ENCODE assay signal across 10 mouse cellular contexts in genomic region chr12:29348698-29349097, GRCm38 (mm10).
DNase-seq lines count a peak whose midpoint lies in the region; ATAC-seq and TF ChIP-seq lines count a peak whose summit lies in the region.
"Had no signal": no experiment of that assay in that cellular context is flagged by ENCODE, and none has a peak within 500 bp of the region (broad histone marks: within the 10 kb centered on the region; RNA-seq: fewer than 3 reads in every experiment).

No protein-coding gene starts in this region.

- no peak overlapping the region for H3K4me3 ChIP-seq in embryonic facial prominence, embryonic 14.5 days (ENCODE audit: low read depth, low read length)
- H3K4me3 ChIP-seq in embryonic facial prominence, embryonic 10.5 days: no peak overlapping the region
- H3K4me3 ChIP-seq in forebrain, postnatal 0 days (ENCODE audit: low read depth, low read length): no peak overlapping the region

- WGBS in embryonic facial prominence, embryonic 14.5 days: 79% methylated on average over 2 of the region's 2 CpGs
- WGBS in embryonic facial prominence, embryonic 10.5 days: 80% methylated on average over 2 of the region's 2 CpGs
- WGBS in forebrain, postnatal 0 days: 56% methylated on average over 2 of the region's 2 CpGs

- DNase-seq in embryonic facial prominence, embryonic 14.5 days (ENCODE audit: low spot score): peak; percentile 20
- no peak for DNase-seq in embryonic facial prominence, embryonic 10.5 days (ENCODE audit: low spot score)
- DNase-seq in layer of hippocampus, adult 11-12 months (ENCODE audit: low spot score): peak; percentile 40
- no peak for DNase-seq in layer of hippocampus, postnatal 36 days
- DNase-seq in forebrain, postnatal 0 days: peak; percentile 58
- DNase-seq in left cerebral cortex, postnatal 4 days: peak; percentile 92
- no peak for DNase-seq in thymus, postnatal 14 days
- DNase-seq in natural killer cell, adult 2 months (ENCODE audit: low spot score in 2 of 2): no peak
- DNase-seq: lung, adult 18-20 months; midbrain, embryonic 14.5 days had no signal

- no peaks in the 10 kb centered on the region for H3K4me1 ChIP-seq in embryonic facial prominence, embryonic 14.5 days (ENCODE audit: control insufficient read depth, insufficient read depth, low read length)
- H3K4me1 ChIP-seq in embryonic facial prominence, embryonic 10.5 days: peaks cover 4% of the 10 kb centered on the region
- H3K4me1 ChIP-seq in forebrain, postnatal 0 days (ENCODE audit: insufficient read depth): peaks cover 5% of the 10 kb centered on the region; the same call in 1 of the 2 replicates

- H3K4me2 ChIP-seq in embryonic facial prominence, embryonic 14.5 days (ENCODE audit: low read depth, low read length): no peak overlapping the region
- H3K4me2 ChIP-seq in forebrain, postnatal 0 days (ENCODE audit: low read depth): no peak overlapping the region

- no peak overlapping the region for H3K27ac ChIP-seq in embryonic facial prominence, embryonic 14.5 days (replicated peaks; ENCODE audit: low read depth, low read length)
- no peak overlapping the region for H3K27ac ChIP-seq in embryonic facial prominence, embryonic 10.5 days (replicated peaks)
- H3K27ac ChIP-seq in forebrain, postnatal 0 days (ENCODE audit: low read depth, low read length): no peak overlapping the region

- H3K36me3 ChIP-seq in embryonic facial prominence, embryonic 14.5 days (ENCODE audit: control insufficient read depth, insufficient read depth, low read length): no peaks in the 10 kb centered on the region
- no peaks in the 10 kb centered on the region for H3K36me3 ChIP-seq in embryonic facial prominence, embryonic 10.5 days (replicated peaks)
- H3K36me3 ChIP-seq in forebrain, postnatal 0 days (ENCODE audit: insufficient read depth): no peaks in the 10 kb centered on the region

- H3K27me3 ChIP-seq in embryonic facial prominence, embryonic 14.5 days (replicated peaks; ENCODE audit: control insufficient read depth, insufficient read depth, low read length): no peaks in the 10 kb centered on the region
- no peaks in the 10 kb centered on the region for H3K27me3 ChIP-seq in embryonic facial prominence, embryonic 10.5 days (replicated peaks; ENCODE audit: low read depth, poor library complexity, severe bottlenecking)
- no peaks in the 10 kb centered on the region for H3K27me3 ChIP-seq in forebrain, postnatal 0 days (ENCODE audit: insufficient read depth, low read length)

- intact Hi-C loops in left cerebral cortex, postnatal 4 days (cut with DNase I): loop anchor here (10.0 kb wide), 1 partner anchor 644 kb away; no protein-coding TSS in a partner anchor

- peak; percentile 65; the same call in 1 of the 2 replicates for ATAC-seq in embryonic facial prominence, embryonic 14.5 days (ENCODE audit: low read depth)
- ATAC-seq in forebrain, postnatal 0 days: peak; percentile 61

- H3K9ac ChIP-seq in embryonic facial prominence, embryonic 14.5 days (ENCODE audit: low read depth, low read length): no peak overlapping the region
- no peak overlapping the region for H3K9ac ChIP-seq in forebrain, postnatal 0 days

- no peak for TF ChIP-seq CTCF in forebrain, postnatal 0 days (IDR thresholded peaks at IDR 0.05; ENCODE audit: low read depth)

- H3K9me3 ChIP-seq in embryonic facial prominence, embryonic 14.5 days (ENCODE audit: control insufficient read depth, low read length): no peaks in the 10 kb centered on the region
- H3K9me3 ChIP-seq in embryonic facial prominence, embryonic 10.5 days: no peaks in the 10 kb centered on the region
- H3K9me3 ChIP-seq in forebrain, postnatal 0 days (ENCODE audit: low read length): no peaks in the 10 kb centered on the region

Comparison
In these comparisons a context has a peak if more than half of its experiments do, and no peak if none do; other contexts are left out.
1. DNase-seq: peak in embryonic facial prominence, embryonic 14.5 days (single experiment), layer of hippocampus, adult 11-12 months (single experiment), forebrain, postnatal 0 days (single experiment) and left cerebral cortex, postnatal 4 days (single experiment); none in embryonic facial prominence, embryonic 10.5 days (single experiment), layer of hippocampus, postnatal 36 days (0 of 2), thymus, postnatal 14 days (single experiment) and natural killer cell, adult 2 months (0 of 2).